Mouse (Mus musculus) forebrain, embryonic 15.5 days (tissue): ENCODE measurements around the gene Tulp2. TPM values are rescaled to one million over a fixed set of nuclear protein-coding genes. Genes with fewer than 3 reads are reported as not detected.
"Not testable (repeated sequence)": the region's sequence is repeated elsewhere in the genome, so short reads cannot be mapped to it uniquely, and the experiment has no call there.

ENCODE experiments used
- ATAC-seq: fragments of 200-750 bp; cut with Nextera tagmentation; replicated peaks from 2 replicates; pipeline ENCODE4 v1.8.0; 2017; ENCODE audit warnings: mild to moderate bottlenecking, moderate TSS enrichment, moderate library complexity
- H3K27ac ChIP-seq: fragments of 300-500 bp; sonication (generic); replicated peaks from 2 replicates; pipeline ENCODE4 v1.5.1; 2015; ENCODE audit warnings: mild to moderate bottlenecking, inconsistent platforms
- H3K27me3 ChIP-seq: fragments of 300-500 bp; sonication (generic); 2 replicates; pipeline ENCODE4 v1.6.1; 2015; ENCODE audit warnings: inconsistent platforms
- H3K36me3 ChIP-seq: fragments of 300-500 bp; sonication (generic); 2 replicates; pipeline ENCODE4 v1.6.1; 2015; ENCODE audit warnings: mild to moderate bottlenecking, inconsistent platforms
- H3K4me1 ChIP-seq: fragments of 300-500 bp; sonication (generic); 2 replicates; pipeline ENCODE4 v1.6.1; 2015; ENCODE audit warnings: inconsistent platforms
- H3K4me2 ChIP-seq: fragments of 300-500 bp; sonication (generic); replicated peaks from 2 replicates; pipeline ENCODE4 v1.6.1; 2015; ENCODE audit warnings: mild to moderate bottlenecking, inconsistent platforms
- H3K4me3 ChIP-seq: fragments of 300-500 bp; sonication (generic); 2 replicates; pipeline ENCODE4 v1.5.1; 2015; ENCODE audit warnings: mild to moderate bottlenecking, inconsistent platforms
- H3K9ac ChIP-seq: fragments of 300-500 bp; sonication (generic); replicated peaks from 2 replicates; pipeline ENCODE4 v1.6.1; 2015; ENCODE audit warnings: mild to moderate bottlenecking, inconsistent platforms
- H3K9me3 ChIP-seq: fragments of 300-500 bp; sonication (generic); 2 replicates; pipeline ENCODE4 v1.6.1; 2016; ENCODE audit warnings: inconsistent platforms
- WGBS: fragments of 180-500 bp; shearing (Covaris S2); methylation state at CpG from one replicate; pipeline ENCODE4 v1.1.7; 2015; ENCODE audit warnings: mixed read lengths; 5-methylcytosine and 5-hydroxymethylcytosine counted together
- polyA plus RNA-seq: library from polyadenylated mRNA; unstranded; fragments of >200 nt; fragmentation: Nextera tagmentation; extraction: Ambion mirVana; gene quantifications from 2 replicates; pipeline ENCODE4 v1.2.1, GENCODE M21; 2015

Tulp2 gene
- polyA plus RNA-seq, 1 experiment from 2014 or later: 0.18 TPM

- 93% methylated on average over 8 of the region's 8 CpGs for WGBS
- Histone ChIP-seq H3K27ac (no peak overlapping the region), H3K27me3 (no peaks in the 10 kb centered on the region), H3K9me3 (no peaks in the 10 kb centered on the region), H3K9ac (no peak overlapping the region), H3K4me3 (no peak overlapping the region), H3K4me1 (peaks cover 16% of the 10 kb centered on the region), H3K4me2 (no peak overlapping the region), H3K36me3 (peaks cover 34% of the 10 kb centered on the region)
- no peak for ATAC-seq
These were observed 10.7 kb downstream of the Tulp2 start for GRCm38 (mm10) chr7:45492225-45492844.

GRCm38 (mm10) chr7:45492951-45493350 lies 11.3 kb downstream of the Tulp2 start:
- 93% methylated on average over 5 of the region's 5 CpGs for WGBS
- Histone ChIP-seq H3K36me3 (peaks cover 37% of the 10 kb centered on the region), H3K9me3 (no peaks in the 10 kb centered on the region), H3K4me3 (no peak overlapping the region), H3K27ac (no peak overlapping the region), H3K27me3 (no peaks in the 10 kb centered on the region), H3K9ac (no peak overlapping the region), H3K4me1 (peaks cover 14% of the 10 kb centered on the region), H3K4me2 (no peak overlapping the region)
- no peak for ATAC-seq

GRCm38 (mm10) chr7:45494548-45494947 lies 12.9 kb downstream of the Tulp2 start:
- no peak for ATAC-seq
- peaks cover 52% of the 10 kb centered on the region for H3K36me3 ChIP-seq
- WGBS: 84% methylated on average over 9 of the region's 9 CpGs

GRCm38 (mm10) chr7:45498427-45498826 lies 16.8 kb downstream of the Tulp2 start:
- no peak for ATAC-seq
- H3K36me3 ChIP-seq: peaks cover 56% of the 10 kb centered on the region

More at GRCm38 (mm10) chr7:45494548-45494947, 12.9 kb downstream of the Tulp2 start:
- H3K27me3 ChIP-seq: no peaks in the 10 kb centered on the region
- no peak overlapping the region for H3K27ac ChIP-seq
- no peaks in the 10 kb centered on the region for H3K4me1 ChIP-seq
- no peak overlapping the region for H3K9ac ChIP-seq
- H3K9me3 ChIP-seq: no peaks in the 10 kb centered on the region
- H3K4me2 ChIP-seq: no peak overlapping the region
- no peak overlapping the region for H3K4me3 ChIP-seq

GRCm38 (mm10) chr7:45507583-45507982 lies 25.9 kb downstream of the Tulp2 start:
- Histone ChIP-seq H3K27me3 (no peaks in the 10 kb centered on the region), H3K4me1 (peaks cover 14% of the 10 kb centered on the region), H3K9me3 (no peaks in the 10 kb centered on the region), H3K9ac (no peak overlapping the region), H3K4me3 (no peak overlapping the region), H3K4me2 (no peak overlapping the region), H3K36me3 (peaks cover 7% of the 10 kb centered on the region; the same call in 1 of the 2 replicates), H3K27ac (no peak overlapping the region)
- 90% methylated on average over 6 of the region's 6 CpGs for WGBS
- no peak for ATAC-seq

More at GRCm38 (mm10) chr7:45498427-45498826, 16.8 kb downstream of the Tulp2 start:
- no peak overlapping the region for H3K27ac ChIP-seq
- H3K9me3 ChIP-seq: no peaks in the 10 kb centered on the region
- WGBS: 97% methylated on average over 6 of the region's 6 CpGs
- no peak overlapping the region for H3K4me2 ChIP-seq
- no peak overlapping the region for H3K9ac ChIP-seq
- H3K27me3 ChIP-seq: no peaks in the 10 kb centered on the region
- H3K4me3 ChIP-seq: no peak overlapping the region
- no peaks in the 10 kb centered on the region for H3K4me1 ChIP-seq

- H3K36me3 ChIP-seq: peaks cover 4% of the 10 kb centered on the region; the same call in 1 of the 2 replicates
- no peak for ATAC-seq
- no peaks in the 10 kb centered on the region for H3K9me3 ChIP-seq
- H3K27me3 ChIP-seq: no peaks in the 10 kb centered on the region
- H3K4me1 ChIP-seq: peaks cover 14% of the 10 kb centered on the region
- H3K4me2 ChIP-seq: no peak overlapping the region
- H3K9ac ChIP-seq: no peak overlapping the region
- no peak overlapping the region for H3K4me3 ChIP-seq
- H3K27ac ChIP-seq: no peak overlapping the region
- 89% methylated on average over 6 of the region's 6 CpGs for WGBS
These were observed 26.9 kb downstream of the Tulp2 start for GRCm38 (mm10) chr7:45508561-45508960.

GRCm38 (mm10) chr7:45509181-45509882 lies 27.7 kb downstream of the Tulp2 start:
- Histone ChIP-seq H3K4me3 (peak overlapping the region; percentile 93), H3K27me3 (no peaks in the 10 kb centered on the region), H3K4me2 (peak overlapping the region; percentile 93), H3K9me3 (no peaks in the 10 kb centered on the region), H3K36me3 (peaks cover 4% of the 10 kb centered on the region; the same call in 1 of the 2 replicates), H3K4me1 (peaks cover 14% of the 10 kb centered on the region), H3K27ac (peak overlapping the region; percentile 84; the same call in 1 of the 2 replicates), H3K9ac (peak overlapping the region; percentile 82)
- WGBS: 35% methylated on average over 19 of the region's 19 CpGs
- ATAC-seq: peak; percentile 11; the same call in 1 of the 2 replicates

GRCm38 (mm10) chr7:45509912-45510787 lies 28.5 kb downstream of the Tulp2 start, which contains the start of gene Nucb1:
Gene Nucb1 (minus strand): TSS chr7:45510406.
- H3K4me1 ChIP-seq: peaks cover 14% of the 10 kb centered on the region
- H3K9ac ChIP-seq: peak within 1 kb of the TSS; percentile 82
- H3K9me3 ChIP-seq: no peaks in the 10 kb centered on the region
- H3K4me3 ChIP-seq: peak within 1 kb of the TSS; percentile 93
- H3K27ac ChIP-seq: peak within 1 kb of the TSS; percentile 84
- no peaks in the 10 kb centered on the region for H3K27me3 ChIP-seq
- H3K36me3 ChIP-seq: peaks cover 4% of the 10 kb centered on the region; the same call in 1 of the 2 replicates
- peak within 1 kb of the TSS; percentile 93 for H3K4me2 ChIP-seq
- under 1% methylated on average over 44 of the region's 44 CpGs for WGBS
- peak; percentile 92 for ATAC-seq

GRCm38 (mm10) chr7:45514411-45514810 lies 32.7 kb downstream of the Tulp2 start:
- H3K36me3 ChIP-seq: no peaks in the 10 kb centered on the region
- no peak overlapping the region for H3K27ac ChIP-seq
- no peak overlapping the region for H3K4me2 ChIP-seq
- 78% methylated on average over 7 of the region's 7 CpGs for WGBS
- no peak overlapping the region for H3K4me3 ChIP-seq
- no peaks in the 10 kb centered on the region for H3K27me3 ChIP-seq
- H3K4me1 ChIP-seq: peaks cover 4% of the 10 kb centered on the region
- no peak overlapping the region for H3K9ac ChIP-seq
- no peaks in the 10 kb centered on the region for H3K9me3 ChIP-seq
- ATAC-seq: no peak

GRCm38 (mm10) chr7:45515436-45515835 lies 33.8 kb downstream of the Tulp2 start:
- Histone ChIP-seq H3K9me3 (no peaks in the 10 kb centered on the region), H3K4me2 (no peak overlapping the region), H3K27ac (no peak overlapping the region), H3K9ac (no peak overlapping the region), H3K4me3 (no peak overlapping the region), H3K4me1 (no peaks in the 10 kb centered on the region), H3K27me3 (no peaks in the 10 kb centered on the region), H3K36me3 (no peaks in the 10 kb centered on the region)
- ATAC-seq: no peak
- WGBS: 33% methylated on average over 16 of the region's 16 CpGs

GRCm38 (mm10) chr7:45516846-45517245 lies 35.2 kb downstream of the Tulp2 start:
- not testable (repeated sequence) for H3K4me1 ChIP-seq, H3K9me3 ChIP-seq, H3K36me3 ChIP-seq, H3K9ac ChIP-seq, H3K4me3 ChIP-seq, ATAC-seq, H3K27me3 ChIP-seq, H3K4me2 ChIP-seq, H3K27ac ChIP-seq
- 73% methylated on average over 5 of the region's 5 CpGs for whole genome bisulfite sequencing

- no peaks in the 10 kb centered on the region for H3K9me3 ChIP-seq
- H3K4me1 ChIP-seq: peaks cover 14% of the 10 kb centered on the region
- H3K9ac ChIP-seq: no peak overlapping the region
- H3K4me3 ChIP-seq: no peak overlapping the region
- no peaks in the 10 kb centered on the region for H3K36me3 ChIP-seq
- no peak for ATAC-seq
- 91% methylated on average over 16 of the region's 16 CpGs for WGBS
- no peak overlapping the region for H3K27ac ChIP-seq
- H3K27me3 ChIP-seq: no peaks in the 10 kb centered on the region
- H3K4me2 ChIP-seq: no peak overlapping the region
These were observed 36.9 kb downstream of the Tulp2 start for GRCm38 (mm10) chr7:45518618-45519017.
